Mouse (Mus musculus): ENCODE results near the gene BC030867. TPM values are rescaled to one million over a fixed set of nuclear protein-coding genes. Genes with fewer than 3 reads are reported as not detected.

Gene BC030867
- polyA plus RNA-seq, 1 experiment, result 5.2 TPM

DNA sequence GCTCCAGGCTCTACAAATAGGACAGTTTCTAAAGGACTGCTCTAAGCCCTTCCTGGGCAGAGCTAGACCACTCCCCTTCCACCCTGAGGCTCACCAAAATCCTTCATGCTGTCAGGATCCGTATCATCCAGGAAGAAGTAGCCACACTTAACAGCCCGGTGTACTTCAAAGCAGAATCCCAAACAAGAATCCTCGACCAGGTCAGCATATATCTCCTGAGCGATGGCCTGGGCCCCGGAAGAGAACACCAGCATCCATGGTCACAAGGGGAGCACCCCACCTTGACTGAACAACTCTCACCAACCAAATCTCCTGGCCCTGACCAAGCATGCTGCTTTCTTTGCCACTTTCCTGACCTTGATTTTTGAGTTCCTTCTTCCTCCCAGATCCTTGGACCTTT is 45.7 kb downstream of the BC030867 start:
- 76% methylated on average over 5 of the region's 5 CpGs for WGBS
- H3K27me3 ChIP-seq (ENCODE audit: control insufficient read depth, insufficient read depth, low read length), result no peaks in the 10 kb centered on the region
- peaks cover 7% of the 10 kb centered on the region; the same call in 1 of the 2 replicates for H3K4me1 ChIP-seq (ENCODE audit: control insufficient read depth, insufficient read depth, insufficient read length, low read length)
- no peak for TF ChIP-seq CTCF (IDR thresholded peaks at IDR 0.05; ENCODE audit: extremely low read depth, insufficient read length, insufficient replicate concordance, low read depth, low read length)
- TF ChIP-seq POLR2A (IDR thresholded peaks at IDR 0.05; ENCODE audit: low read depth, low read length), result no peak
- no peak overlapping the region for H3K27ac ChIP-seq (ENCODE audit: insufficient read depth, low read depth, low read length)
- no peak overlapping the region for H3K4me3 ChIP-seq (ENCODE audit: low read depth, low read length)
- H3K36me3 ChIP-seq (ENCODE audit: control insufficient read depth, insufficient read depth, low read length), result peaks cover 26% of the 10 kb centered on the region

DNA sequence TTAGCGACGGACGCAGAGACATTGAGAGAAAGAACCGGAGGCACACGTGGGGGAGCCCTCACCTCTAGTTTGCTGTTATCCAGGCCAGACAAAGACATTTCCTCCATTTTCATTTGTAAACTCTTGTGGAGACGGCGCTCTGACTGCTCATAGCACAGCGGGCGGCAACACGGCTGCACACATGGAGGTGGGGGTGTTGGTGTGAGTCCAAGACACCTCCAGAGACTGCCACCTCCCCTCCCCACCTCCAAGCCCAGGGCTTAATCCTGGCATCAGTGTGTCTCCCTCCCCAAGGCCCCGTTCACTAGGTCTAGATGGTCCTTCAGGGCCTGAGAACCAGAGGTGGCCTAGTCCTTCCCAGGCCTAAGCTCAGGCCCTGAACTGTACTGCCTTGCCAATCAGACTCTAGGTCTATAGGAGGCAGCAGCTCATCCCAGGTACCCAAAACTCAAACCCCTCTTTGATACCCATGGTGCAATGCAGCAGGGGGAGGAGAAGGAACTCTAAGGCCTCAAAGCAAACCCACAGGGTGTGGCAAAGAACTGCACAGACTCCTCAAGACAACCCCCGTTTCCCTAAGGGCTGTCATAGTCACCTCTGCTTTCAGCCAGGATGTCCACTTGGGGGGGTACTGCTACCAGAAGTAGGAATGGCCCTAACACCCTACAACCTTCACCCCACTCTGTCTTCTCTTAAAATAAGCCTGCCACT is 46.4 kb downstream of the BC030867 start:
- 69% methylated on average over 12 of the region's 12 CpGs for WGBS
- Histone ChIP-seq H3K27ac (ENCODE audit: insufficient read depth, low read depth, low read length) (peak overlapping the region; percentile 84), H3K27me3 (ENCODE audit: control insufficient read depth, insufficient read depth, low read length) (no peaks in the 10 kb centered on the region), H3K4me1 (ENCODE audit: control insufficient read depth, insufficient read depth, insufficient read length, low read length) (peaks cover 7% of the 10 kb centered on the region; the same call in 1 of the 2 replicates), H3K4me3 (ENCODE audit: low read depth, low read length) (peak overlapping the region; percentile 68), H3K36me3 (ENCODE audit: control insufficient read depth, insufficient read depth, low read length) (peaks cover 26% of the 10 kb centered on the region)
- no peak for TF ChIP-seq CTCF (IDR thresholded peaks at IDR 0.05; ENCODE audit: extremely low read depth, insufficient read length, insufficient replicate concordance, low read depth, low read length)
- no peak for TF ChIP-seq POLR2A (IDR thresholded peaks at IDR 0.05; ENCODE audit: low read depth, low read length)

DNA sequence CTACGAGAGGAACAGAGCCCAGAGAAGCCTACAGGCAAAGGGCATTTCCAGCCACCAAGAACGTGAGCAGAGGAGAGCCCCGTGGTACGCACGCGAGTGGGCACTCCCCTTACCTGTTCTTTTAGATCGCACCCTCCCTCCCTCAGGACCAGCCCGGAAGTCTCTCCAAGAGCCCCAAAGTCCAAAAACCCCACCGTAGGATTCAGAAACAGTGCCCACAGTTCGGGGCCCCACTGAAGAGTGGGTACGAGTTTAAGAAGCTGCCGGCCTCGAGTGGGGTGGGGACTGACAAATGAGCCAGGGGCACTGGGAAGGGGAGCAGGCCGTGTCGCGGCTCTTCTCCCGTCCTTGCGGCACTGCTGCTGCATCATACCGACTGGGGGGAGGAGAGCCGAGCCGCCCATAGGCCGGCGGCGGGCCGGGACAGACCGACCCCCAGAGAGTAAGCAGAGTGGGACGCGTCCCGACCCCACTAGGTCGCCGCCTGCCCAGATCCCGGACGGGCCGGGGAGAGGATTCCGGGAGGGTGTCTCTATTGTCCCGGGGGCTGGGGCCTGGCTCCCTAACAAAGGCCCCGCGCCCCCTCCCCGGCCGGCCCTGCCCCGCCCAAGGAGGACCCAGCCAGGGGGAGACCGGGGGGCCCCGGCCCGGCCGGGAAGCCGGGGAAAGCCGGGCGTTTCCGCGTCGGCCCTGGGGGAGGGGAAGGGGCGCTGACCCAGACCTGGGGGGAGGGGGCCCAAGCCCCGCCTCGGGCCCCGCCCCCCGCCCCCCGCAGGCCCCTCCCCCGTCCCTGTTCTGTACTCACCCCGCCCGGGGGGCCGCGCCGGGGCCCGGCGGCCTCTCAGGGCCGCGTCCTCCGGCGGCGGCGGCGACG is 47.2 kb downstream of the BC030867 start:
- Histone ChIP-seq H3K27me3 (ENCODE audit: control insufficient read depth, insufficient read depth, low read length) (no peaks in the 10 kb centered on the region), H3K4me1 (ENCODE audit: control insufficient read depth, insufficient read depth, insufficient read length, low read length) (peaks cover 7% of the 10 kb centered on the region; the same call in 1 of the 2 replicates), H3K36me3 (ENCODE audit: control insufficient read depth, insufficient read depth, low read length) (peaks cover 23% of the 10 kb centered on the region), H3K4me3 (ENCODE audit: low read depth, low read length) (peak overlapping the region; percentile 68), H3K27ac (ENCODE audit: insufficient read depth, low read depth, low read length) (peak overlapping the region; percentile 84)
- 1% methylated on average over 46 of the region's 73 CpGs for WGBS
- TF ChIP-seq POLR2A (IDR thresholded peaks at IDR 0.05; ENCODE audit: low read depth, low read length) (no peak; the same call in 1 of the 2 replicates), CTCF (IDR thresholded peaks at IDR 0.05; ENCODE audit: extremely low read depth, insufficient read length, insufficient replicate concordance, low read depth, low read length) (no peak)

DNA sequence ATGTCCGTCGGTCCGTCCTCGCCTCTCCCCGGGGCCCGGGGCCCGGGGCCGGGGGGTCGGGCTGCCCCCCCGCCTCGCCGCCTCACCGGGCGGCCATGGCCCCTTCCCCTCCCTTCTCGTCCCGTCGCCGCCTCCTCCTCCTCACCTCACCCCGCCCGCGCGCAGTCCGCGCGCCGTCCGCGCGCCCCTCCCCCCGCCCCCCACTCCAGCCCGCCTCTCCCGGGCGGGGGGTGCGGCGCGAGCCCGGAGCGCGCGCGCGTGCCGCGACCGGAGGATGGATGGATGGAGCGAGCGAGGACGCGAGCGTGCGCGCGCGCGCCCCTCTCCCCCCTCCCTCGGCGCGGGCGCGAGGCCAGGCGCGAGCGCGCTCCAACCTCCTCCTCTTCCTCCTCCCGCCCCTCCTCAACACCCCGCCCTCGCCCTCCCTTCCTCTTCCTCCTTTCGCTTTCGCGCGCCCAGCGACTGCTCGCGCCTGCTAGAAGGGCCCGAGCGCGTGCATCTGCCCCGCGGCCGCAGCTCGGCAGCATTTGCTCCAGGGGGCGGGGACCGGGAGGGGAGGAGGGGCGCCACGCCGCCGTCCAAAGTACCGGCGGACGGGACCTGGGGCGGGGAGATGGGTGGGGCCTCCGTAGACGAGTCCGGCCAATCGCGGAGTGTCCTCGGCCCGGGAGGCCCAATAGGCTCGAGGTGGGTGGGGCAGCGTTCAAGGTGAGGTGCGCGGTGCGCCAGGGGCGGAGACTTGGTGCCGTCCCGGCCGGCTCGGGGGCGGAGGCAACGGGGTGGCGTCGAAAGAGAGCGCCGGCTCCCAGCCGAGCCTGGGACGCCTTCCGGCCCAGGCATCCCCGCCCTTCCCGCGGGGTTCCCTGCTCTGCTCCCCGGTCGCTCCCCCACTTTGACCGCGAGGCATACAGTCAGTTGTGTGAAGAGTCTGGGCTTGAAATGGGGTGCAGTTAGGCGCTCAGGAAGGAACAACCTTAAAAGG is 48.1 kb downstream of the BC030867 start, which contains the start of gene Atxn7l3:
Atxn7l3 (minus strand) TSS at position 141 of the 982 bp plus-strand sequence.
- peak; percentile 73 for TF ChIP-seq POLR2A (IDR thresholded peaks at IDR 0.05; ENCODE audit: low read depth, low read length)
- TF ChIP-seq CTCF (IDR thresholded peaks at IDR 0.05; ENCODE audit: extremely low read depth, insufficient read length, insufficient replicate concordance, low read depth, low read length), result no peak
- peak within 1 kb of the TSS; percentile 89 for H3K27ac ChIP-seq (ENCODE audit: insufficient read depth, low read depth, low read length)
- WGBS, result 1% methylated on average over 102 of the region's 125 CpGs
- peak within 1 kb of the TSS; percentile 68 for H3K4me3 ChIP-seq (ENCODE audit: low read depth, low read length)
- H3K27me3 ChIP-seq (ENCODE audit: control insufficient read depth, insufficient read depth, low read length), result no peaks in the 10 kb centered on the region
- peaks cover 7% of the 10 kb centered on the region; the same call in 1 of the 2 replicates for H3K4me1 ChIP-seq (ENCODE audit: control insufficient read depth, insufficient read depth, insufficient read length, low read length)
- peaks cover 14% of the 10 kb centered on the region for H3K36me3 ChIP-seq (ENCODE audit: control insufficient read depth, insufficient read depth, low read length)

DNA sequence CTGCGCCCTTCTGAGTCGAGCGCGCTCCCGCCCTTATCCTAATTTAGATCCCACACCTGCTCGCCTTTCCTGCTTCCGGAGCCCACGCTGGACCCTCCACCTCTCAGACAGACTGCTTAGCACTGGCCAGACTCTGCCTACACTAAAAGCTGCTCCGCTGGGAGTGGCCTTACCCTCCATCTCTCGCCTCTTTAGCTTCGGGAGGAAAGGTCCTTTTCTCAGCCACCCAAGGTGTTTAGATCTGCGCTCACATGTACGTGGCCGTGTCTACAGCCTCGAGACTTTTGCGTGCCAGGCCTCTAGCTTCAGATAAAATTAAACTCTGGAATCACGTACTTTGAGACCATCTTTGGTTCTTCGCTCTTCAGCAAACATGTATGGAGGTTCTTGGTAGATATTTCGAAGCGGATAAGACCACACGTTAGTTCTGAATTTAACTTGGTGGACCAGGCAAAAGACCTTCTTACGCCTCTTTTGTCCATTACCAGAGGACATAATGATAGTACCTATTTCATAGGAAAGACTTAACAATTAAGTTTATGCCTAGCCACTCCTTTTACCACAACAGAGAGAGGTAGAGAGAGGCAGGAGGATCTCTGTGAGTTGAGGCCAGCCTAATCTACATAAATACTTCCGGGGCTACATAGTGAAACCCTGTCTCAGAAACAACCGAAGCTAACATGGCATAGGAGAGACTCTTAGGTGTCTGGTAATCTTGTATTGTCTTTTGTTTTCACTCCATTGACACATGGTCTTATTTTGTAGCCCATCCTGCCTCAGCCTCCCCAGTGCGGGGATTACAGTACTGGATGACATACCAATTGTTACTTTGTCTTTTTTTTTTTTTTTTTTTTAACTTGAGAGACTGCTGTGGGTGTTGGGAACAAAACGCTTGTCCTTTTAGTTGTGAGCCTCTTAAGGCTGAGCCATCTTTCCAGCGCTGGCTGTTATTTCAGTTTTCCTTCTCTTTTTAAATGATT is 49.2 kb downstream of the BC030867 start:
- peak overlapping the region; percentile 68 for H3K4me3 ChIP-seq (ENCODE audit: low read depth, low read length)
- no peak for TF ChIP-seq CTCF (IDR thresholded peaks at IDR 0.05; ENCODE audit: extremely low read depth, insufficient read length, insufficient replicate concordance, low read depth, low read length)
- no peak for TF ChIP-seq POLR2A (IDR thresholded peaks at IDR 0.05; ENCODE audit: low read depth, low read length)
- 16% methylated on average over 27 of the region's 27 CpGs for WGBS
- H3K4me1 ChIP-seq (ENCODE audit: control insufficient read depth, insufficient read depth, insufficient read length, low read length), result peaks cover 7% of the 10 kb centered on the region; the same call in 1 of the 2 replicates
- peaks cover 3% of the 10 kb centered on the region for H3K36me3 ChIP-seq (ENCODE audit: control insufficient read depth, insufficient read depth, low read length)
- peak overlapping the region; percentile 89 for H3K27ac ChIP-seq (ENCODE audit: insufficient read depth, low read depth, low read length)
- no peaks in the 10 kb centered on the region for H3K27me3 ChIP-seq (ENCODE audit: control insufficient read depth, insufficient read depth, low read length)
